Comparison of ENCODE assay signal across 8 mouse cellular contexts in genomic region chr2:19344636-19345413, GRCm38 (mm10). TPM values are rescaled to one million over a fixed set of nuclear protein-coding genes. Genes with fewer than 3 reads are reported as not detected.
A peak's percentile ranks its signal among the peaks of the same experiment; 100 is the strongest.
DNase-seq lines count a peak whose midpoint lies in the region; ATAC-seq and TF ChIP-seq lines count a peak whose summit lies in the region.

No protein-coding gene starts in this region.

- peaks cover 18% of the 10 kb centered on the region for H3K27me3 ChIP-seq in Patski
- H3K27me3 ChIP-seq in hindbrain, embryonic 15.5 days, result no peaks in the 10 kb centered on the region

- H3K4me1 ChIP-seq in hindbrain, embryonic 15.5 days (replicated peaks), result peaks cover 4% of the 10 kb centered on the region; the same call in 1 of the 2 replicates

- H3K9me3 ChIP-seq in hindbrain, embryonic 15.5 days, result no peaks in the 10 kb centered on the region

- no peaks in the 10 kb centered on the region for H3K36me3 ChIP-seq in hindbrain, embryonic 15.5 days

- no peak overlapping the region for H3K27ac ChIP-seq in hindbrain, embryonic 15.5 days (replicated peaks)

- peak; percentile 91 for TF ChIP-seq CTCF in Patski (IDR thresholded peaks at IDR 0.05)

- peak overlapping the region; percentile 49 for H3K4me2 ChIP-seq in hindbrain, embryonic 15.5 days

- CTCF ChIA-PET in Patski (lab: Charles Lee), result no interaction called here

- peak overlapping the region; percentile 22 for H3K4me3 ChIP-seq in hindbrain, embryonic 15.5 days

- peak; percentile 24 for DNase-seq in Patski (ENCODE audit: low read depth, low spot score)
- DNase-seq in cerebellum, postnatal 25 days, result peak; percentile 90 to 94
- peak; percentile 85 for DNase-seq in gastrocnemius, adult 18-20 months (ENCODE audit: low spot score)
- DNase-seq in layer of hippocampus, postnatal 36 days, result peak; percentile 81 to 86
- DNase-seq in lung, postnatal 36 days, result peak; percentile 95
- DNase-seq in retina, embryonic 14.5 days (ENCODE audit: low spot score), result peak; percentile 96
- peak; percentile 82 to 85 for DNase-seq in thymus, postnatal 36 days

- H3K9ac ChIP-seq in hindbrain, embryonic 15.5 days, result peak overlapping the region; percentile 36; the same call in 1 of the 2 replicates

- 26% methylated on average over 18 of the region's 20 CpGs for WGBS in hindbrain, embryonic 15.5 days

- in situ Hi-C loops in Patski (cut with MboI; ENCODE audit: low pct_unique_long_range_greater_than_20kb), result loop anchor here (25.0 kb wide), 1 partner anchor 1908 kb away; no protein-coding TSS in a partner anchor

- POLR2A ChIA-PET in Patski (lab: Charles Lee), result interaction anchor here (0.6 kb wide), 1 partner anchor 1317 kb away, joined by 4 read pairs; no protein-coding TSS in a partner anchor

- peak; percentile 96 for ATAC-seq in Patski
- peak; percentile 92 for ATAC-seq in hindbrain, embryonic 15.5 days (ENCODE audit: low FRiP score, low read depth)

RNA-seq across cellular contexts. Expression of gene Msrb2, which starts 26.4 kb away (rescaled TPM):
- 13.3 TPM for polyA plus RNA-seq in Patski (2021)
- 10 to 100 TPM; 14.6 to 19.4 TPM for total RNA-seq in gastrocnemius, adult 18-20 months (2021)
- polyA plus RNA-seq in hindbrain, embryonic 15.5 days (2015; fragmentation: Nextera tagmentation; extraction: Ambion mirVana), result 9.6 and 11.5 TPM in 2 replicates
- total RNA-seq in layer of hippocampus, postnatal 36 days (2021), result 10 to 100 TPM; 30.0 to 31.4 TPM

Comparison
In these comparisons a context has a peak if more than half of its experiments do, and no peak if none do; other contexts are left out.
1. DNase-seq: peak in every context shown above with its lines; median percentile 96 in retina, embryonic 14.5 days; 95 in lung, postnatal 36 days; 92 in cerebellum, postnatal 25 days; 85 in gastrocnemius, adult 18-20 months; 84 in layer of hippocampus, postnatal 36 days; 84 in thymus, postnatal 36 days; 24 in Patski.